In genomic region chr8:112011816-112012242, GRCm38 (mm10) we compare ENCODE assay signal across 8 mouse cellular contexts. TPM values are rescaled to one million over a fixed set of nuclear protein-coding genes. Genes with fewer than 3 reads are reported as not detected.
DNase-seq lines count a peak whose midpoint lies in the region; ATAC-seq and TF ChIP-seq lines count a peak whose summit lies in the region.

No protein-coding gene starts in this region.

- peak overlapping the region; percentile 94 for H3K9ac ChIP-seq in forebrain, embryonic 14.5 days (ENCODE audit: low read length)
- H3K9ac ChIP-seq in hindbrain, embryonic 16.5 days (ENCODE audit: low read depth, low read length), result peak overlapping the region; percentile 93
- peak overlapping the region; percentile 92 for H3K9ac ChIP-seq in limb, embryonic 13.5 days
- peak overlapping the region; percentile 86 for H3K9ac ChIP-seq in midbrain, embryonic 11.5 days (ENCODE audit: low read length)

- peak; percentile 32; the same call in 1 of the 2 replicates for ATAC-seq in frontal cortex, adult (ENCODE audit: low TSS enrichment)
- ATAC-seq in cerebellum, adult (ENCODE audit: insufficient number of reproducible peaks, low FRiP score, low TSS enrichment), result peak; percentile 29; the same call in 1 of the 2 replicates
- peak; percentile 61 for ATAC-seq in forebrain, embryonic 14.5 days
- no peak; the same call in none of the 2 replicates for ATAC-seq in hindbrain, embryonic 16.5 days
- ATAC-seq in limb, embryonic 13.5 days (ENCODE audit: low FRiP score, low read depth), result peak; percentile 12; the same call in 1 of the 2 replicates
- ATAC-seq in midbrain, embryonic 11.5 days (ENCODE audit: low FRiP score), result peak; percentile 40

- TF ChIP-seq POLR2A in small intestine, adult 2 months (IDR thresholded peaks at IDR 0.05; ENCODE audit: low read depth, low read length), result no peak

- H3K9me3 ChIP-seq in forebrain, embryonic 14.5 days (replicated peaks; ENCODE audit: control insufficient read depth, low read length), result no peaks in the 10 kb centered on the region
- H3K9me3 ChIP-seq in hindbrain, embryonic 16.5 days (ENCODE audit: control insufficient read depth, low read length), result no peaks in the 10 kb centered on the region
- no peaks in the 10 kb centered on the region for H3K9me3 ChIP-seq in limb, embryonic 13.5 days
- H3K9me3 ChIP-seq in midbrain, embryonic 11.5 days (ENCODE audit: control insufficient read depth, low read length), result no peaks in the 10 kb centered on the region

- no peaks in the 10 kb centered on the region for H3K27me3 ChIP-seq in forebrain, embryonic 14.5 days (replicated peaks; ENCODE audit: control insufficient read depth, insufficient read depth, low read length)
- H3K27me3 ChIP-seq in hindbrain, embryonic 16.5 days (replicated peaks; ENCODE audit: control insufficient read depth, insufficient read depth, low read length), result no peaks in the 10 kb centered on the region
- no peaks in the 10 kb centered on the region for H3K27me3 ChIP-seq in limb, embryonic 13.5 days
- H3K27me3 ChIP-seq in midbrain, embryonic 11.5 days (ENCODE audit: control insufficient read depth, insufficient read depth, low read length), result no peaks in the 10 kb centered on the region
- H3K27me3 ChIP-seq in small intestine, adult 2 months (ENCODE audit: control insufficient read depth, insufficient read depth, low read length), result no peaks in the 10 kb centered on the region

- DNase-seq in frontal cortex, postnatal 14 days (ENCODE audit: low spot score in 2 of 2), result no peak
- peak; percentile 30 for DNase-seq in forebrain, embryonic 14.5 days (ENCODE audit: low spot score)
- DNase-seq in midbrain, embryonic 11.5 days (ENCODE audit: low spot score, missing footprints), result no peak

- peaks cover 17% of the 10 kb centered on the region for H3K4me1 ChIP-seq in forebrain, embryonic 14.5 days (ENCODE audit: control insufficient read depth, insufficient read depth, low read length)
- H3K4me1 ChIP-seq in hindbrain, embryonic 16.5 days (ENCODE audit: control insufficient read depth, insufficient read depth, low read depth, low read length), result peaks cover 21% of the 10 kb centered on the region
- peaks cover 23% of the 10 kb centered on the region for H3K4me1 ChIP-seq in limb, embryonic 13.5 days
- H3K4me1 ChIP-seq in midbrain, embryonic 11.5 days (ENCODE audit: control insufficient read depth, insufficient read depth, low read length), result peaks cover 14% of the 10 kb centered on the region
- peaks cover 5% of the 10 kb centered on the region for H3K4me1 ChIP-seq in small intestine, adult 2 months (ENCODE audit: control insufficient read depth, insufficient read depth, insufficient read length, low read length)

- H3K36me3 ChIP-seq in forebrain, embryonic 14.5 days (ENCODE audit: control insufficient read depth, insufficient read depth, low read length), result peaks cover 17% of the 10 kb centered on the region
- no peaks in the 10 kb centered on the region for H3K36me3 ChIP-seq in hindbrain, embryonic 16.5 days (ENCODE audit: control insufficient read depth, insufficient read depth, low read length)
- H3K36me3 ChIP-seq in limb, embryonic 13.5 days, result peaks cover 29% of the 10 kb centered on the region
- H3K36me3 ChIP-seq in midbrain, embryonic 11.5 days (ENCODE audit: control insufficient read depth, insufficient read depth, low read length), result no peaks in the 10 kb centered on the region; the same call in 1 of the 2 replicates
- H3K36me3 ChIP-seq in small intestine, adult 2 months (ENCODE audit: control insufficient read depth, insufficient read depth, low read length), result peaks cover 5% of the 10 kb centered on the region; the same call in 1 of the 2 replicates

- WGBS in forebrain, embryonic 14.5 days, result under 1% methylated on average over 40 of the region's 40 CpGs
- WGBS in hindbrain, embryonic 16.5 days, result under 1% methylated on average over 36 of the region's 40 CpGs
- 0% methylated on average over 40 of the region's 40 CpGs for WGBS in limb, embryonic 13.5 days
- WGBS in midbrain, embryonic 11.5 days, result under 1% methylated on average over 40 of the region's 40 CpGs
- WGBS in small intestine, adult 2 months, result under 1% methylated on average over 40 of the region's 40 CpGs

- H3K4me3 ChIP-seq in forebrain, embryonic 14.5 days (ENCODE audit: low read depth, low read length), result peak overlapping the region; percentile 97
- H3K4me3 ChIP-seq in hindbrain, embryonic 16.5 days (ENCODE audit: low read length), result peak overlapping the region; percentile 91
- H3K4me3 ChIP-seq in limb, embryonic 13.5 days, result peak overlapping the region; percentile 96
- peak overlapping the region; percentile 92 for H3K4me3 ChIP-seq in midbrain, embryonic 11.5 days (ENCODE audit: low read depth, low read length)
- peak overlapping the region; percentile 88 for H3K4me3 ChIP-seq in small intestine, adult 2 months (ENCODE audit: low read depth, low read length)

- peak overlapping the region; percentile 79 for H3K27ac ChIP-seq in forebrain, embryonic 14.5 days (ENCODE audit: low read depth, low read length)
- H3K27ac ChIP-seq in hindbrain, embryonic 16.5 days (ENCODE audit: low read depth, low read length), result peak overlapping the region; percentile 89
- peak overlapping the region; percentile 88 for H3K27ac ChIP-seq in limb, embryonic 13.5 days
- H3K27ac ChIP-seq in midbrain, embryonic 11.5 days (ENCODE audit: low read depth, low read length), result peak overlapping the region; percentile 40; the same call in 1 of the 2 replicates
- peak overlapping the region; percentile 65 for H3K27ac ChIP-seq in small intestine, adult 2 months (ENCODE audit: insufficient read depth, low read depth, low read length)

- H3K4me2 ChIP-seq in forebrain, embryonic 14.5 days (ENCODE audit: low read length), result peak overlapping the region; percentile 80
- peak overlapping the region; percentile 88 for H3K4me2 ChIP-seq in hindbrain, embryonic 16.5 days (ENCODE audit: low read length)
- peak overlapping the region; percentile 93 for H3K4me2 ChIP-seq in limb, embryonic 13.5 days (replicated peaks)
- peak overlapping the region; percentile 97 for H3K4me2 ChIP-seq in midbrain, embryonic 11.5 days

- TF ChIP-seq CTCF in small intestine, adult 2 months (IDR thresholded peaks at IDR 0.05; ENCODE audit: extremely low read depth, insufficient read length, insufficient replicate concordance, low read depth, low read length), result no peak

RNA-seq across cellular contexts. Expression of gene Terf2ip, which starts 0.6 kb away (rescaled TPM):
- 22.6 and 33.3 TPM in 2 replicates for polyA plus RNA-seq in forebrain, embryonic 14.5 days (2014; fragmentation: Nextera tagmentation; extraction: Ambion mirVana)
- 66.8 and 71.9 TPM in 2 replicates for polyA plus RNA-seq in hindbrain, embryonic 16.5 days (2015; fragmentation: Nextera tagmentation; extraction: Ambion mirVana)
- polyA plus RNA-seq in limb, embryonic 13.5 days (2015; fragmentation: Nextera tagmentation; extraction: Ambion mirVana), result 28.5 and 29.1 TPM in 2 replicates
- polyA plus RNA-seq in midbrain, embryonic 11.5 days (2014; fragmentation: Nextera tagmentation; extraction: Ambion mirVana), result 29.9 and 31.3 TPM in 2 replicates
- polyA plus RNA-seq in small intestine, adult 2 months (2012; rRNA removed), result 6.5 and 6.8 TPM in 2 replicates

RNA-seq across cellular contexts. Expression of gene Kars, which starts 0.7 kb away (rescaled TPM):
- polyA plus RNA-seq in forebrain, embryonic 14.5 days (2014; fragmentation: Nextera tagmentation; extraction: Ambion mirVana), result 189 and 194 TPM in 2 replicates
- polyA plus RNA-seq in hindbrain, embryonic 16.5 days (2015; fragmentation: Nextera tagmentation; extraction: Ambion mirVana), result 173 and 178 TPM in 2 replicates
- 222 and 227 TPM in 2 replicates for polyA plus RNA-seq in limb, embryonic 13.5 days (2015; fragmentation: Nextera tagmentation; extraction: Ambion mirVana)
- polyA plus RNA-seq in midbrain, embryonic 11.5 days (2014; fragmentation: Nextera tagmentation; extraction: Ambion mirVana), result 258 and 265 TPM in 2 replicates
- polyA plus RNA-seq in small intestine, adult 2 months (2012; rRNA removed), result 17.1 and 33.7 TPM in 2 replicates

RNA-seq across cellular contexts. Expression of gene Gm6793, which starts 3.0 kb away (rescaled TPM):
- 0.23 and 0.64 TPM in 2 replicates for polyA plus RNA-seq in forebrain, embryonic 14.5 days (2014; fragmentation: Nextera tagmentation; extraction: Ambion mirVana)
- 0.33 and 0.70 TPM in 2 replicates for polyA plus RNA-seq in hindbrain, embryonic 16.5 days (2015; fragmentation: Nextera tagmentation; extraction: Ambion mirVana)
- polyA plus RNA-seq in limb, embryonic 13.5 days (2015; fragmentation: Nextera tagmentation; extraction: Ambion mirVana), result 0.29 and 0.45 TPM in 2 replicates
- 0.26 and 0.37 TPM in 2 replicates for polyA plus RNA-seq in midbrain, embryonic 11.5 days (2014; fragmentation: Nextera tagmentation; extraction: Ambion mirVana)
- polyA plus RNA-seq in small intestine, adult 2 months (2012; rRNA removed), result not detected in 2 replicates

RNA-seq across cellular contexts. Expression of gene Adat1, which starts 19.7 kb away (rescaled TPM):
- polyA plus RNA-seq in forebrain, embryonic 14.5 days (2014; fragmentation: Nextera tagmentation; extraction: Ambion mirVana), result 5.6 and 5.8 TPM in 2 replicates
- 6.9 and 7.5 TPM in 2 replicates for polyA plus RNA-seq in hindbrain, embryonic 16.5 days (2015; fragmentation: Nextera tagmentation; extraction: Ambion mirVana)
- 11.9 and 12.1 TPM in 2 replicates for polyA plus RNA-seq in limb, embryonic 13.5 days (2015; fragmentation: Nextera tagmentation; extraction: Ambion mirVana)
- polyA plus RNA-seq in midbrain, embryonic 11.5 days (2014; fragmentation: Nextera tagmentation; extraction: Ambion mirVana), result 9.1 and 11.8 TPM in 2 replicates
- 0.60 and 0.91 TPM in 2 replicates for polyA plus RNA-seq in small intestine, adult 2 months (2012; rRNA removed)
